Mouse (Mus musculus): Measurements from ENCODE around the gene Gnb5.

Gnb5 gene

DNA sequence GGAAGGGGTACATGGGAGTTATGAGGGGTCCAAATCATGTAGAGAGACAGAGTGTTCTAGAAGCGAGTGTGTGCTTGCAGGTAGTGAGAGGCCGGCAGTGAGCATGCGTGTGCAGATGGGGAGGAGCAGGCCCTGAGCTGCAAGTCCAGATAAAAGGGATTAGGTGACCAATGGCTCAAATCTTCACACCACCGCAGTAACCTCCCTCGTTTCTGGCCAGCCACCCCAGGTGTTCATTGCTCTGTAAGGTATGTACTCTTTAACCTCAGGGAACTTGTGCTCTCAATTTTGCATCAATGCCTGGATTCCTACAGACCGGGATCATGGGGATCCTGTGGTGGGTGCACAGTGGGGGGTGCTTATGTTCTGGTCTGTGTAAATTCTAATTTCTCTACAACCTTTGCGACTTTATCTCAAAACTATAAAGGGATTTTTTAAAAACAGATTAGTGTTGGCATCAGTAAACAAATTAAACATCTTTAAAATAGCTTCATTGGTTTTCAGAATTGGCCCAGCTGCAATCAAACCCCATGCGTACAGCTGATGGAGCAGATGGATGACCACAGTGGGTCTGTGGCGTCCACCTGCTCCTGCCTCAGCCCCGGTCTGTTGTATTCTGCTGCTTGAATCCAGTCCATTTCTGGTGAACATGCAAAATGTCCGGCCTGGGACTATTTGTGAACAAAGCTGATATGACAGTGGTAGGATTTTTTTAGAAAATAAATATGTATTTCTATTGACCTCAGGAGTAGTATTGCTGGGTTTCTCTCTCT lies at the start of gene Gnb5:
Gene Gnb5 (plus strand): TSS at position 163 of the 773 bp plus-strand sequence.
- no peak for DNase-seq (ENCODE audit: low read depth)

DNA sequence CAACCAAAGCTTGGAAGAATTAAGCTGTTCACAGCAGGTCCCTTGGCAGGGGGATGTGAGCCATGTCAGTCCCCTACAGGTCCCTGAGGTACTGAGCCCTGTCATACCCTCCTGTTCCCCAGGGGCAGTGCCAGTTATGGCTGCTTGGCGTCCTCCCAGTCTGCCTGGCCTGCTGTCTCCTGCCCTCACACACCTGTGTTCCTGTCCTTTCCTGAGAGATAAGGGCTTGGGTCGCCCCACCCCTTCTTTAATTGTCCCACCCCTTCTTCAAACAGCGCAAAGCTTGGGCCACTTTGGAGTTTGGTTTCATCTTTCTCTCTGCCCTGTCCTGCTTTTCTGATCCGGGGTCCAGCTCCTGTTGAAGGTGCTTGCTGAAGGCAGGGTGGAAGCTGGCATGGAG lies 47.3 kb upstream of the Gnb5 start:
- no peak for DNase-seq (ENCODE audit: low read depth)

DNA sequence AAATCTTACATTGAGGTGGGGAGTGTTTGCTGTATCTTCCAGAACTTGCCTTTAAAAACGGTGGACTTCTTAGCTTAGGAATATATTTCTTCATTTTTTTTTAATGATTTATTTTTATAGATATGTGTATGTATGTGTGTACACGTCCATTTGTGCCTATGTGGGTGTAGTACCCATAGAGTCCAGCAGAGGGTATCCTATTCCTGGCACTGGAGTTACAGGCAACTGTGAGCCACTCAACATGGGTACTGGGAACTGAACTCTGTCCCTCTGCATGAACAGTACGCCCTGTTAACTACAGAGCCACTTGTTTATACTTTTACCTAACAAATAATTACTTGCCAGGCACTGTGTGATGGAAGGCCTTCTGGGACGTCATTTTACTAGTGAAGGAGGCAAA lies 46.4 kb upstream of the Gnb5 start:
- DNase-seq (ENCODE audit: low read depth) = peak; percentile 57

DNA sequence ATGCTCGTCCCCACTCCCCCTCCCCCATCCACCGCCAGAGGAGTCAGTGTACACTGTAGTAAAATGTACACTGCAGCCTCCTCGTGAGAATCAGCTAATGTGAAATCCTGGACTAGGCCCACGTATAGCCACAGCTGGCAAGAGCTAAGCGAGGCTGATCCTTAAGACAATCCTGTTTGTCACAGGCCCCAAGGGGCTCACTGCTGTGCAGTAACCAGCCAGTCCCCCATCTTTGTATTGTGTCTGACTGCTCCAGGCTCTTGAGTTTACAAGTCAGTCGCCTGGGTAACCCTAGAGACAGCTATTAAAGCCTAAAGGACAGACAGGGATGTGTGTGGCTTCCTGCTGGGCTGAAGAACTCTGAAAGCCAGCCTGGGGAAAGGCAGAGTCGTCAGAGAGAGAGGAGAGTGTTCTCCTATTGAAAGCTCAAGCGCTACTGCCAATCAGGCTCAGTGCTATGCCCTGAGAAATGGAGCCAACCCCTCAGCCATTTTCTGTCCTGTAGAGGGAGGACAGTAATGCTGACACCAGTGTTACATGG lies 44.7 kb upstream of the Gnb5 start:
- DNase-seq (ENCODE audit: low read depth) = no peak

DNA sequence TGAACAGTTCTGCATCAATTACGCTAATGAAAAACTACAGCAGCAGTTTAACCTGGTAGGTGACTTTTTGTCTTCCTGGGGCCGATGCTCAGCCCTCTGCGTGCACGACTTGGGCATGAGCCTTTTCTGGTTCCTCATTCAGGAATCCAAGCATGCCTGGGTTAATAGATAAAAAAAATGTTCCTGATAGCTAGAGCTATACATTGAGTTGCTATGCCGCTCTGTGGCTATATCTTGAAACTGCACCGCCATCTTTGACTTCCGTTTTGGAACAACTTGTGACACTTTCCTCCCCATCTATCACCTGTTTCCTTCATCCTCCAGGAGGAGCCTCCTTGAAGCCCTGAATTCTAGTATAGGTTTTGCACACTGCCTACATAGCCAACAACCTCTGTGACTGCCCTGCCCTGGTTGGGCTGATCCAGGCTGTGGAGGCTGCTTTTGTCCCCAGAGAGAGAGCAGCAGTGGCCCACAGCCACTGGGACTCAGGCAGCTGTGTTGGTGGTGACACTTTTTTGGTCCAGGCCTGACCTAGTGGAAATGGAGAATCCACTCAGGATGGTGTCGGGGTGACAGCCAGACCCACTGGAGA lies 43.8 kb upstream of the Gnb5 start:
- peak; percentile 75 for DNase-seq (ENCODE audit: low read depth)

DNA sequence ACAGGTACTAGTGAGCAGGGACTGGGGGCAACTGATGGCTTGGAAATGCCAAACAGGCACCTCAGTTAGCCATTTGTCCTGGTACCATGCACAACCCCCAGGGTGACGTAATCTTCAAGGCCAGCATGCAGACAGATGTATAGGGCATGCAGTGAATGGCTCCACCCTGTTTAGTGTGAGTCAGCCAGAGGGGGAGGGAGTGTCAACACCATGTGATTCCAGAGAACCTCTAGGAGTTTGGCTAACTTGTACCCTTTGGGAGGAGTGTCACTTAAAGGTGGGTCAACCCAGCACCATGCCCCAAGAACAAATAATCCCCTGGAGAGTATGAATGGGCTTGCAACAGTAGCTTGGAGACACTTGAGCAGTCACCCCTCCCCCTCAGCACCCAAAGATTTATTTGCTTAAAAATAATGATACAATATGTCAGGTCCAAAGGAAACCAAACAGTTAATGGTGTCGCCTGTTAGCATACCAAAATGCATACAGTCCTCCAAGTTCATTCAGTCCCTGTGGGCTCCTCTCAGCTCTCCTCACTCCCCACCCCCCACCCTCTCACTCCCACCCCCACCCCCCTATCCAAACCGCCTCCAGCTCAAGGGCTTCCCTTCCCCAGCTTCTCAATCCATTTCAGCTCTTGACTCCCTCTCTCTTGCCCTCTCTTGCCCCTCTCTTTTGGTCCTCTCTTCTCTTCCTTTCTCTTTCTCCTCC lies 41.9 kb upstream of the Gnb5 start:
- no peak for DNase-seq (ENCODE audit: low read depth)

DNA sequence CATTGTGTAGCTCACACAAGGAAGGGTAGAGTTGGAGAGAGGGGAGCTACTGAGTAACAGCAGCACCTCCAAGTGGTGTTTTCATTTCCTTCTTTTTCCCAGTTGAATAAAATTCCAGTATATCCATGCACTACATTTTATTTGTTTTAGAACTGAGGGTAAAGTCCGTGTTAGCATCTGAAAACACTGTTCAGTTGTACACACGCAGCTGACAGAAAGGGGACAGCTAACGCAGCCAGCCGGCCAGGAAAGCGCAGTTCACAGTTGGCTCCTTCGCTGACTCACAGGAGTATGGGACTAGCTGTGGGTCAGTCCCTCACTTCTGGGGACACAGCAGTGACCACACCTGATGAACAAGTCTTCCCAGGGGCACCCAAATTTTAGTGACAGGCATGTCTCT lies 38.9 kb upstream of the Gnb5 start:
- no peak for DNase-seq (ENCODE audit: low read depth)

DNA sequence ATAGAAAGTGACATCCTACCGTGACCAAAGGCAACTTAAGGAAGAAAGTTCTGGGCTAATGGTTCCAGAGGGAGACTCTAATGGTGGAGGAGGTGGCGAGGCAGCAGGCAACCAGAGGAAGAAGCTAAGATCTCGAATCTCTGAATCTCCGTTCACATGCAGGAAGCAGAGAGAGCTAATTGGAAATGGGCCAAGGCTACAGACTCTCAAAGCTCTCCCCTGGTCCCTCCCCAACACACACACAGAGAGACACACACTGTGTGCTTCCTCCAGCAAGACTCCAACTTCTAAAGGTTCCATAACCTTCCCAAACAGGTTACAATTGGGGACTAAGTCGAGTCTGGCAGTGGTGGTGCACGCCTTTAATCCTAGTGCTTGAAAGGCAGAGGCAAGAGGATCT lies 35.7 kb upstream of the Gnb5 start:
- DNase-seq (ENCODE audit: low read depth) = peak; percentile 65

DNA sequence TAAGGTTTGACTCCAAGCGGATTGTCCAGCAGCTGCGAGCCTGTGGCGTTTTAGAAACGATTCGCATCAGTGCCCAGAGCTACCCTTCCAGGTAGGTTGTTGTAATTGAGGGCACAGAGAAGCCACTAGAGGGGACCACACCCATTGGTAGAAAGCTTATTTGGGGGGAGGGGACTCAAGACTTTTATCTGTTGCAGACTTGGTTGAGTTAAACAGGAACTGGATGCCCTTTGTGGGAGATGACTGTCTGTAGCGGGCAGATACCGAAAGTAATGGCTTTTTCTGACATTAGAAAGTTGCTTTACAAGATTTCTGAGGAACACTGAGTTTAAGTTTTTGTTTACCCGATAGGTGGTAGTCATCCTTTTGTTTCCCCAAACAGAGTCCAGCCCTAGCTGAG lies 34.5 kb upstream of the Gnb5 start:
- peak; percentile 65 for DNase-seq (ENCODE audit: low read depth)

DNA sequence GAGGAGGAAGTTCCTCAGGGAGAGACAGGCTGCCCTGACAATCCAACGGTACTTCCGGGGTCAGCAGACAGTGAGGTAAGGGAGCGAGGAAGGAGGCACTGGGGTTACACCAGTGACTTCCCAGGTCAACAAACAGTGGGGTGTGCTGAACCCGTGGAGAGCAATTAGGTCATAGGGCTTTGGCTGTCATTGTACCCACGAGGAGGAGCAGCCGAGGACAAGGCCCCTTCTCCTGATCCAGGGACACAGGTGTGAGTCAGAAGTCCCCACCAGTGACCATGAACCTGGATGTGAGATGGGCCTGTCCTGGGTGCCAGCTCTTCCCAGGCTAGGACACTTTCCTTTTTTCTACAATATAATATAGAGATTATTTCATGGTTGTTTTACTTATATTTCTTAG lies 32.4 kb upstream of the Gnb5 start:
- DNase-seq (ENCODE audit: low read depth) = no peak

DNA sequence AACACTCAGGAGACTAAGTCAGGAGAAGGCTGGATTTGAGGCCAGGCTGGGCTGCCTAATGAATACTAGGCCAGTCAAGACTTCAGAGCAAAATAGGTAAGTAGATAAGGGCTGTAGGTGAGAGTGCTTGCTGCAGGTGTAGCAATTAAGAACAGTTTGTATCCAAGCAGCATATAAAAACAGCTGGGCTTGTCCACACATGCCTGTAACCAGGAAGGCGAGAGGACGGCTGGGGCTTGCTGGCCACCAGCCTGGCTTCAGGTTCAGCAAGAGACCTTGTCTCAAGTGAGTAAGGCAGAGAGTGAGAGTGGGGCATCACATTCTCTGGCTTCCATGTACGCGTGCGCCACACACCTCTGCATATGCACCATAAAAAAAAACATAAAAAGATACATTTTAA lies 31.6 kb upstream of the Gnb5 start:
- no peak for DNase-seq (ENCODE audit: low read depth)

DNA sequence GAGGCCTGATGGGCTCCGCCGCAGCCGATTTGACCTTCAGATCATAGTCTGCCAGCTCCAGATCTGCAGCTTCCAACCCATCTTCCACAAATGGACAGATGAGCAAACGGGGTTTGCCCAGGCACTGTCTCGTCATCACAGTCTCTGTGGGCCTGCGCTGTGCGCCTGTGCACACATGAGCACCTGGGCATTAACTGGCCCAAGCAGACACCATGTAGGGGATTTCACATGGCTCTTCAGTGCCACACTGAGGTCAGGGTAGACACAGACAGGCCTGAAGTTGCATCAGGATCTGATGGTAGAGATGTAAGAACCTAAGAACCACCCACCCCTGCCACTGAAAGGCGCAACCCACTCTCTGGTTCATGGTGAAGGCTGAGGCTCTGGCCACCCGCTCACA lies 31.0 kb upstream of the Gnb5 start:
- DNase-seq (ENCODE audit: low read depth) = no peak

DNA sequence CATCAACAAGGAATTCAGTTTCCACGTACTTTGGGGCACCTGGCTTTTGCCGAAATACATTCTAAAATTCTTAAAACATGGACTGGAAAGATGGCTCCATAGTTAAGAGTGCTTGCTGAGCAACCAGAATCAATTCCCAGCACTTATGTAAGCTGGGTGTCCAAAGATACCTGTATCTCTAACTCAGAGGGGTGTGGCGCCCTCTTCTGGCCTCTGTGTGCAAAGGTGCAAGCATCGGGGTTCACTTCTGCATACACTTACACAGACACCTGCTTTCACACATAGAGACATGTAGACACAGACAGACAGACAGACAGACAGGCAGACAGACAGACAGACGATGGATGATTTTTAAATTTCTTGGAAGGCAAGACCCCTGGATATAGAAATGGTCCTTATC lies 25.3 kb upstream of the Gnb5 start:
- DNase-seq (ENCODE audit: low read depth) = peak; percentile 67

DNA sequence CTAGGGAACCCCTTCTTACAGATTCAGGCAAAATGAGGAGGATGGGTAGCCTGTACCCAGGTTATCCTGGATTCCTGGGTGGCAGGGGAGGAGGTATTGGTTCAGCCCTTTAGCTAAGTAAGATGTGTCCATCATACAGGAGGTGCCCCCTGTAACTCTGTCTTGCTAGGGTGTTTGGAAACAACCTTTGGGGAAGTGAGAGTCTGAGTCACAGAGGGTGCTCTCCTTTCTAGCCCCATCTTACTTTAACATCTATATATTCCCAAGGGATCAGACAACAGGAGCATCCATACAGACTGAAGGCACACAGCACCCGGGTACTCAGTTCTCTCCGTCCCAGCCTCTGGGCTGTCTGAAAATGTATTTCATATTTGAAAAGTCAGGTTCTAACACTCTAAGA lies 23.9 kb upstream of the Gnb5 start:
- no peak for DNase-seq (ENCODE audit: low read depth)

DNA sequence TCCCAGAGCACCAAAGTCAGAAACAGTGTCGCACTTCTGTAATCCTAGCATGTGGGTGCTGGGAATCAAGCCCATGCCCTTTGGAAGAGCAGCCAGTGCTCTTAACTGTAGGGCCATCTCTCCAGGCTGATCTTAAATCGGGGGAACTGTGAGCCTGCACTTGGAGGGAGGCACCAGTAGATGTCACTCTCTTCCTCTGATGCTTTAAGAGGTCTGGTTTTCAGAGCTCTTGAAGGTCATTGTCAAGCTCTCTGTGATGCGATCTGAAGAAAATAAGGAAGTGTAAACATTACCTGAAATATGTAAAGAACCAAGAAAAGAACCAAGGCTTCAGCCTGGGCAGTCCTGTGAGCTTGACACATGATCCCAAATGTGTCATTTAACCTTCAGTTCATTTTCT lies 23.3 kb upstream of the Gnb5 start:
- DNase-seq (ENCODE audit: low read depth) = peak; percentile 70

DNA sequence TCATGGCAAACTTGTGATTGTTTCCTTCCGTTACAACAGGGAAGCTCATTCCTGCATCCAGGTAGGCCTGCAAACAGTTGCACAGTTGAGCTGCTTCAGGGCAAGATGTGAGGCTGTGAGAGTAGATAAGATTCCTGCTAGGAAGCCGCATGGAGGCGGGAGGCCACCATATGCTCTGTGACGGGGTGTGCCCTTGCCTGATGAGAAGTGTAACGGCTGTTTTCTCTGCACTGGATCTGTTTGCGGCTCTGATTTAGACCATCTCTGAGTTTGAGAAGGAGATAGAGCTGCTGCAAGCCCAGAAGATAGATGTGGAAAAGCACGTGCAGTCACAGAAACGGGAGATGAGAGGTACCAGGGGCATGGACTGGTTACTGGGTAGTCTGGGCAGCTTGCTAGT lies 22.5 kb upstream of the Gnb5 start:
- DNase-seq (ENCODE audit: low read depth) = no peak

DNA sequence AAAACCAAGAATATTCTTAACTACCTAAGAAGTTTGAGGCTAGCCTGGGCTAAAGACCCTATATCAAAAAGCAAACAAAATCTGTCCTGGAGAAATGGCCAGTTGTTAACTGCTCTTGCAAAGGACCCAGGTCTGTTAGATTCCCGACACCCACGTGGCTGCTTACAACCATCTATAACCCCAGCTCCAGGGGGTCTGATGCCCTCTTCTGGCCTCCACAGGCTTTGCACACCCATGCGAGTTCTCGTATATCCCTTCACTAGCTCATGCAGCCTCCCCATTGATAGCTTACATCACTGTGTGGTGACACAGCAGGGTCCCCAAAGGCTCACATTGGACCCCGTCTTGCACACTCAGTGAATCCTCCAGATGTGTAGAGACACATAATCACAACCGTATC lies 20.7 kb upstream of the Gnb5 start:
- no peak for DNase-seq (ENCODE audit: low read depth)

DNA sequence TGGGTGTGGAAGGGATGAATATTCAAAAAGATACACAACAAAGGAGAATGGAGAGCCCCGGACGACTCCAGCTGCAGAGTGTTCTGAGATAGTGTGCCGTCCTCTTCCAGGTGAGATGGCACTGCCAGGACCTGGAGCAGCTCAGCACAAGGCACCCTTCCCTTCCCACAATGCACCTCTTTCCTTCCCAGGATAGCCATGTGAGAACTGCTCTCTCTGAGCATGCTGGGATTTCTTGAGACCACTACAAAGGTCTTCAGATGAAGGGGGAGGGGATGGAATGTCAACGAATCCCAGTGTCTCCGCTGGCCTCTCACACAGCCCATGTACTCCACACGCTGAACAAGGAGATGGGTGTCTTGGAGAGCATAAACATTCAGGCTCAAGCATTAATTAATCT lies 18.5 kb upstream of the Gnb5 start:
- no peak for DNase-seq (ENCODE audit: low read depth)

DNA sequence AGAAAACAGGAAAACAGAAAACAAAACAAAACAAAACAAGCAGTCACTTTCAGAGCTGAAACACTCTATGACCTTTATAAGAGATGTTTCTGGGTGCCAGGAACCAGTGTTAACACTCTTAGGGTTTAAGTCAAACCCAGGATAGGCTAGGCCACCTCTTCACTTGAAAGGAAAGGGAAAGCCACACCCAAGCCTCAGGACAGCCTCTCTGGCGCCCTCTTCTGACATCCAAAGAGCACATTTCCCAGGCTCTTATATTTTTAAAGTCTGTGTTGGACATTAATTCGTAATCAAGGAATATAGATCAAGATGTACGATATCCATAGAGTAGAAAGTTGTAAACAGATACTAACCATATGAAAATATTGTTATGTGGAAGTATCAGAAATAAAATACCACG lies 16.5 kb upstream of the Gnb5 start:
- peak; percentile 53 for DNase-seq (ENCODE audit: low read depth)

DNA sequence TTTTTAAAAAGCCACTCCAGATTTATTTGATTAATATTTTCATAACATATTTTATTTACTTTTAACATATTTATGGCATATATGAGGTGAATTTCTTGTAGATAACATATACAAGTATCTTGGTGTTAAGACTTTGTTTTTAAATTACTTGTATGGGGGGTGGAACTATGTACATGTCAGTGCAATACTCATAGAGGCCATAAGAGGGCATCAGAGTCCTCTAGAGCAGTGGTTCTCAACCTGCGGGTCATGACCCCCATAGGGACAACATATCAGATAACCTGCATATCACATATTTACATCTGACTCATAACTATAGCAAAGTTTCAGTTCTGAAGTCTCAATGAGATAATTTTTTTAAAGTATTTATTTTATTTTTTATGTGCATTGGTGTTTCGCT lies 6.7 kb upstream of the Gnb5 start:
- DNase-seq (ENCODE audit: low read depth) = peak; percentile 59

DNA sequence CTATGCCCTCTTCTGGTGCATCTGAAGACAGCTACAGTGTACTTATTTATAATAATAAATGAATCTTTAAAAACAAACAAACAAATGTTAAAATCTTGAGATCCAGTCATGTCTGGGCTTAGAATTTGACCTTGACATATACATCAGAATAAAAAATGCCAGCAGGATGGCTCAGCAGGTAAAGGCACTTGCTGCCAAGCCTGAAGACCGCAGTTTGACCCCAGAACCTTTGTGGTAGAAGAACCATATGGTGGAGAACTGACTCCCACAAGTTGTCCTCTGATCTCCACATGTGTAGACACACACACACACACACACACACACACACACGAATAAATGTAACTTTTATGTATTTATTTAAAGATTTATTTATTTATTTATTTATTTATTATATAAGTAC lies 3.1 kb upstream of the Gnb5 start:
- DNase-seq (ENCODE audit: low read depth) = no peak

DNA sequence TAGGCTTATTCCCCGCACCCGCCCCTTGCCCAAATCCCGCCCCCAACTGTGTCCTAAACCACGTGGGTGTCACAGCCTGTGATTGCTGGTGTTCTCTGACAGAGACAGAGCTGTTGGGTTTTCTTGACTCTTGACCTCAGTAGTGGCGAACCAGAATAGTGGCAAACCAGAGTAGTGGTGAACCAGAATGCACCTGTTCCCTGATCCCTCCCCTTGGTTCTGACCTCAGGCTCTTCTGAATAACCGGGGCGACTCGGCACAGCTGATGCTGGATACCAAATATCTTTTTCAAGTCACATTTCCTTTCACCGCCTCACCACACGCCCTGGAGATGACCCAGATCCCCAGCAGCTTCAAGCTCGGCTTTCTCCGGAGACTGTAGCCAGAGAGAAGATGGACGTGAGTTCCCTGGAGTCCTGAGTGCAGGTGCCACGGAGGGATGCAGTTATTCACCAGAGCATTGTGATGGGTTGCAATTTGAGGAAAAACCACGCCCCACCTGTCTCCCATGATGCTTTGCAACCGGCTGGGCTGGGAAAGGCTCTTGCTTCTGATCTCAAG lies 2.3 kb upstream of the Gnb5 start:
- DNase-seq (ENCODE audit: low read depth) = no peak

DNA sequence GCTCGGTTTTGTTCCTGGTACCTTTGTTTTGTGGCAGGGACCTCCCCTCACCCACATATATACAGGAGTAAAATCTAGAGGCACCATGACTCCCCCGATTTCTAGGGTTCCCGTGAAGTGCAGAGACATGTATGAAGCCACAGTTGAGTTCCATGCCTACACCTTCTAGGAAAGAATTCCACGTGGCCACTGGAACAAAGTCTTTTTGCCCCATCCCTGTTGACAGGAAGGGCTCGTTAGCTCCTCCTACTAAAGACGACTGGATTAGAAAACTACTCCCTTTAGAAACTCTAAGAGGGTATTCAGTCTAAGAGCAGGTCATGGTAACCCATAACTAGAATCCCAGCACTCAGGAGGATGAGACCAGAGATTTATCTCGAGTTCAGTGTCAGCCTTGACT lies 1.8 kb upstream of the Gnb5 start:
- no peak for DNase-seq (ENCODE audit: low read depth)
